Mouse (Mus musculus) adipocyte (in vitro differentiated cells): ENCODE results near the gene Smpd4.
A peak's percentile ranks its signal among the peaks of the same experiment; 100 is the strongest.

ENCODE experiments used
- DNase-seq: peaks from one replicate; pipeline ENCODE4 v3.0.0-alpha.2; 2016; ENCODE audit warnings: low spot score

Smpd4 gene

DNA sequence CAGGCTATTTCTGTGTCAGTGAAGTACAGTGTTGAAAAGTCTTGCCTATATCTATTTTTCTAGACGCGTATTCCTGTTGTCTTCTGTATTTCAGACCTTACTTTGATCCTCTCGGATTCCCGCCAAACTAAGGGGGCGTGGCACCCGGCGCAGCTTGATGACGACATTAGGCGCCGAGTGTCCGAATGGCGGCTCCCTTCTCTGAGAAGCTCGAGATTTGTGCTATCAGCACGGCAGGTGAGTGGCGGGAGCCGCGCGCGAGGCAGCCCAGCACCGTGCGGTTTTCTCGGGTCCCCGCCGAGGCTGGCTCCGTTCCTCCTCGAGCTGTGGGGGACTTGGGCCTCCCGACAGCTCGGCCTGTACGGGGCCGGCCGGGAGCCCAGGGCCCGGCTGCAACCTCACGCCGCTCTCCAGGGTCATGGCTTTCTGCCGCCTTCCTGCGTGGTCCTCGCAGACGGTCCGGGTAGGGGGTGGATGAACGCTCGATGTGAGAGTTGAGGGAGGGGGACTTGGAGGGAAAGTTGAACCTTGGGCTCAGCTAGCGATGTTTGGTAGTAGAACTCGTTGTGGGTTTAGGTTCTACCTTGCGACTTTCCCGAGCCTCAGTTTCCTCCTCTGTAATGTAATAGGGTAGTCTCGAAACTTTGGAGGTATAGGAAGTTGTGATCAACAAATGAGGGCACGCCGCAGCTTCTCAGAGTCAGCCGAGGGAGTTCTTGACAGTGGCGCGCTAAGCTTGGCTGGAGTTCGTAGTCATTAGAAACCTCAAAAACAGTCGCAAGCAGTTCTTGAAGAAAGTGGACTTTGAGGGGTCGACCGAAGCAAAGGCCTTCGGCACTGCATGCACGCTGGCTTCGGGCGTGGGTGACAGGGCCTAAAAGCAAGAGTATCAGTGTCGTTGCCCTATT is at the start of gene Smpd4:
Gene Smpd4 (plus strand): TSS at position 157 of the 908 bp plus-strand sequence.
- DNase-seq: peak; percentile 87

- no peak for DNase-seq
Observed at GRCm38 (mm10) chr16:17575870-17576824, 43.0 kb upstream of the Smpd4 start.

DNA sequence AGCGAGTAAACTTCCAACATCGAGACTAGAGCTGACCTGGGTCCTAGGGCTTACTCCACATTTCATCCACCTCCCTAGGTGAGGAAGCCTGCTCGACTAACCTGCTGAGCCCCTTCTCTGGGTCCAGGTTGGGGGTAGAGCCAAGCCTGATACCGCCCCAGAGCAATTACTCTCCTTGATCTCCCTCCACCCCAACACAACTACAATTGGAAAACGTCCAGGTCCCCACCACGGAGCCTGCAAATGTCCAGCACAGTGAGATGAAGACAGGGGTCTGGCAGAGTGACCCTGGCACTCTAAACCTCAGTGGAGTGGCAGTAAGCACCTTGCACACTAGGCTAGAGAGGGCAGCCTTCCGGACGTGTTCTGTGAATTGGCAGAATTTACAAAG is 42.3 kb upstream of the Smpd4 start:
- DNase-seq: no peak

GRCm38 (mm10) chr16:17583064-17583463 is 36.1 kb upstream of the Smpd4 start, which contains the start of gene Slc7a4:
TSS of gene Slc7a4 (minus strand) at chr16:17583214.
- DNase-seq: no peak

- DNase-seq: no peak
Observed at GRCm38 (mm10) chr16:17584555-17584954, 34.6 kb upstream of the Smpd4 start.

- no peak for DNase-seq
Observed at GRCm38 (mm10) chr16:17590731-17591130, 28.4 kb upstream of the Smpd4 start.

- peak; percentile 19 for DNase-seq
Observed at GRCm38 (mm10) chr16:17600944-17601562, 18.1 kb upstream of the Smpd4 start.

GRCm38 (mm10) chr16:17604941-17605340 is 14.2 kb upstream of the Smpd4 start:
- no peak for DNase-seq

- DNase-seq: no peak
Observed at GRCm38 (mm10) chr16:17605684-17606083, 13.5 kb upstream of the Smpd4 start.

GRCm38 (mm10) chr16:17611383-17611782 is 7.8 kb upstream of the Smpd4 start:
- no peak for DNase-seq

- DNase-seq: peak; percentile 30
Observed at GRCm38 (mm10) chr16:17614740-17615139, 4.4 kb upstream of the Smpd4 start.

GRCm38 (mm10) chr16:17616212-17616611 is 2.9 kb upstream of the Smpd4 start:
- DNase-seq: no peak

DNA sequence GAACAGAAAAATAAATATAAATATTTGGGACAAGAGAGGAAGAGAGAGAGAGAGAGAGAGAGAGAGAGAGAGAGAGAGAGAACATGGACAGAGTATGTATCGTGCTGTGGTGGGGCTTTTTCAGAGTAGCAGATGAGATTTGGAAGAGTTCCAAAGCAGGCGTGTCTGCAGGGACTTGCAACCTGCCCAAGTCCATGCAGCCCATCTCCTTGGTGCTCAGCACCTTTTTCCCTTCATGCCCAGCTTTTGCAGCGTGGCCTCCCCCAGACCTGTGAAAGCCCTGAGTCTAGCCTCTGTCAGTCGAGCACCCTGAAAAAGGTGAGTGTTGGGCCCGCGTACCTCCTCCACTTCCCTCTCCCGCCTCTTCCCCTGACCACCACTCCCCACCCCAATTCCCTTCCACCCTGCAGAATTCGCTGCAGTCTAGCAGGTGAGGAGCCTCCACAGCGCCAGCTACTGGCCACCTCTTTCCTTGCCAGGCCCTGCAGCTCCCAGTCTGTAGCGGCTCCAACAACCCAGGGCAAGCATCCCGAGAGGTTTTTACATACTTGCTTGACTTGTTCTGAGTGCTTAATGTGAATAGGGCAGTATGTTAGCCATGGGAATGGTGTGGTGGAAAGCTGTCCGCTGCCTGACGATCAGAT is 1.1 kb upstream of the Smpd4 start:
- peak; percentile 19 for DNase-seq

DNA sequence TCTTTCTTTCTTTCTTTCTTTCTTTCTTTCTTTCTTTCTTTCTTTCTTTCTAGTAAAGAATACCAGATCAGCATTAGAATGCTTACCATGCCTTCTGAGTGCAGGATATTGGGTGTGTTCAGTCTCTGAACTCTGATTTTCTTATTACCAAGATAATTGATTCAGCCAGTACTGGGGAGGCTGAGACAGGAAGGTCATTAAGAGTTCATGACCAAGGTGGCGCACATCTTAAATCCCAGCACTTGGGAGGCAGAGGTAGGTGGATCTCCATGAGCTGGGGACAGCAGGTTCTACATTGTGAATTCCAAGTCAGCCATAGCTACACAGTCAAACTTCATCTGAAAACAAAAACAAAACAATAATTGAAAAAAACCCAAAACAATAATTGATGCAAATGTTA is 2.8 kb downstream of the Smpd4 start:
- no peak for DNase-seq

- DNase-seq: peak; percentile 32
Observed at GRCm38 (mm10) chr16:17625488-17626268, 6.5 kb downstream of the Smpd4 start.

- no peak for DNase-seq
Observed at GRCm38 (mm10) chr16:17626269-17626555, 7.1 kb downstream of the Smpd4 start.

GRCm38 (mm10) chr16:17632580-17632979 is 13.4 kb downstream of the Smpd4 start:
- DNase-seq: no peak

DNA sequence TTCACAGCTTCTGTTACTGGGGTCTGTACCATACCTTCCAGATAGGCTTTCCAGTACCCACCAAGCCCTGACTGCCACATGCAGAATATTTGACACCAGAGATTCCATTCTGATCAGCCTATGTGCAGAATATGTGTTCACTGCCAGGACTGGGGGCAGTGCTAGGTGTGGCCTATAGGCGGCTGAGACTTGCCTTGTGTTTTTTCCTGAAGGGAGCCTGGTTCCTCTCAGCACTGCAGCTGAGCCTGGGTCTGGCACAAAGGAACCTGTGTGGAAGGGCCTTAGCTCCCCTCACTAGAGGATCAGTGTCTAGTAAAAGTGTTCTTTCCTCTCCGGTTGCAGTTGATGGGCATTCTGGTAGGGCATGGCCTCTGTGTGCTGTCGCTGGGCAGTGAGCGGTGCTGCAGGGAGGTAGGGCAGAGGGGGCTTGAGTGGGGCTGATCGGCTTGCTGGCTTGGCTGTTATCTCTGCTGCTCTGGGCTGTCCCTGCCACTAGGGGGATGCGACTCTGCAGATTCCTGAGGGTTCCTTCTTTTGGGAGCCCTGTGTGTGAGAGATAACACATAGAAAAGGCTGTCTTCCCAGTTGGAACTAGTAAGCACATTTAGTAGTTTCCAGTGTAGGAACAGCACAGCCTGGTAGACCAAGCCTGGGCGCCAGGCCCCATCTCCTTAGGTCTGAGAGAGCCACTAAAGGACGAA is 14.5 kb downstream of the Smpd4 start:
- DNase-seq: no peak

DNA sequence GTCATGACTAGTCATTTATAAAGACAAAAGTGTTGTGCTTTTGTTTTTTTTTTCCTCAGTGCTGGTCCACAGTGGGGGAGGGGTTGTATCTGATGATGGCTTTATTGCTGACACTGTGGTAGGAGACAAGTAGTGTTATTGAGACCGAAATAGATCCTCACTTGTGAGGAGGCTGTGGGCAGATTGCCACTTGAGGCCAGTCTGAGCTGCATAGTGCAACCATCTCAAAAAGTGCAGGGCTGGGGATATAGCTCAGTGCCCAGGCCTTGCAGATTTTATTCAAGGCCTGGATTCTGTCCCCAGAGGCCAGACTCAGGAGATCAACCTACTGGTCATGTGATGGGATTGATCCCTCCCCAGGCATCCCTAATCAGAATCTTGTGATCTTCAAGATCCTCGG is 17.8 kb downstream of the Smpd4 start:
- DNase-seq: no peak

DNA sequence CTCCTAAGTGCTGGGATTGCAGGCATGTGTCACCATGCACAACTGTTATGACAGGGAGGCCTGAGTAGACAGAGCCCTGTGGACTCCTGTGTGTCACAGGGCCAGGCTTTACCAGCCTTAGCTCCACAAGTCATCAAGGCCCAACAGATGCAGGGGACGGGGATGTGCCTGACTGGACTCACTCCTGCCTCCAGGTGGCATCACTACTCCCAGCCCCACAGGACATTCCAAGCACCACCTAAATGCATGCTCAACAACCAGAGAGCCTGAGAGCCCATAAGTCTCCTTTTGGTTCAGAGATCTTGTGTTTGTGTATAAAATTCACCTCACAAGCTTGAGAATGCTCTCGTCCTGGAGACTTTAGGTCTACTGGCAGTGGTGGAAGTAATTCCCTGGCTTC is 18.5 kb downstream of the Smpd4 start:
- no peak for DNase-seq
